Mouse (Mus musculus) neural tube, embryonic 12.5 days (tissue): Measurements from ENCODE around the gene Krt27. TPM values are rescaled to one million over a fixed set of nuclear protein-coding genes. Genes with fewer than 3 reads are reported as not detected.

Source experiments
- ATAC-seq: fragments of 200-750 bp; cut with Nextera tagmentation; 2 replicates; pipeline ENCODE4 v1.8.0; 2017; ENCODE audit warnings: low read depth, mild to moderate bottlenecking, moderate TSS enrichment, moderate library complexity; ENCODE audit not compliant: low FRiP score
- H3K27ac ChIP-seq: fragments of 300-500 bp; sonication (generic); 2 replicates; pipeline ENCODE4 v1.5.1; 2016
- H3K27me3 ChIP-seq: fragments of 300-500 bp; sonication (generic); replicated peaks from 2 replicates; pipeline ENCODE4 v1.6.1; 2016; ENCODE audit warnings: mild to moderate bottlenecking
- H3K36me3 ChIP-seq: fragments of 300-500 bp; sonication (generic); 2 replicates; pipeline ENCODE4 v1.6.1; 2016; ENCODE audit warnings: mild to moderate bottlenecking
- H3K4me1 ChIP-seq: fragments of 300-500 bp; sonication (generic); 2 replicates; pipeline ENCODE4 v1.6.1; 2016
- H3K4me2 ChIP-seq: fragments of 300-500 bp; sonication (generic); replicated peaks from 2 replicates; pipeline ENCODE4 v1.6.1; 2016; ENCODE audit warnings: mild to moderate bottlenecking
- H3K4me3 ChIP-seq: fragments of 300-500 bp; sonication (generic); 2 replicates; pipeline ENCODE4 v1.5.1; 2016
- H3K9ac ChIP-seq: fragments of 300-500 bp; sonication (generic); 2 replicates; pipeline ENCODE4 v1.6.1; 2016; ENCODE audit warnings: mild to moderate bottlenecking
- H3K9me3 ChIP-seq: fragments of 300-500 bp; sonication (generic); 2 replicates; pipeline ENCODE4 v1.6.1; 2016; ENCODE audit warnings: mild to moderate bottlenecking
- WGBS: fragments of 180-500 bp; shearing (Covaris S2); methylation state at CpG from one replicate; pipeline ENCODE4 v1.1.7; 2016; 5-methylcytosine and 5-hydroxymethylcytosine counted together
- polyA plus RNA-seq: library from polyadenylated mRNA; unstranded; fragments of >200 nt; fragmentation: Nextera tagmentation; extraction: Ambion mirVana; gene quantifications from 2 replicates; pipeline ENCODE4 v1.2.1, GENCODE M21; 2016

Krt27 gene
- polyA plus RNA-seq, 1 experiment from 2014 or later = not detected

GRCm38 (mm10) chr11:99319127-99319526, 31.8 kb downstream of the Krt27 start:
- H3K27ac ChIP-seq = no peak overlapping the region
- ATAC-seq = no peak
- 82% methylated on average over 9 of the region's 9 CpGs for WGBS

GRCm38 (mm10) chr11:99316543-99316942, 34.4 kb downstream of the Krt27 start:
- Histone ChIP-seq H3K27me3 (no peaks in the 10 kb centered on the region), H3K9me3 (no peaks in the 10 kb centered on the region), H3K9ac (no peak overlapping the region), H3K4me2 (no peak overlapping the region), H3K27ac (no peak overlapping the region), H3K4me3 (no peak overlapping the region), H3K4me1 (no peaks in the 10 kb centered on the region), H3K36me3 (no peaks in the 10 kb centered on the region)
- ATAC-seq = no peak
- WGBS = 55% methylated on average over 8 of the region's 8 CpGs

More at GRCm38 (mm10) chr11:99319127-99319526, 31.8 kb downstream of the Krt27 start:
- Histone ChIP-seq H3K9me3 (no peaks in the 10 kb centered on the region), H3K4me3 (no peak overlapping the region), H3K4me1 (no peaks in the 10 kb centered on the region), H3K4me2 (no peak overlapping the region), H3K36me3 (no peaks in the 10 kb centered on the region), H3K9ac (no peak overlapping the region), H3K27me3 (no peaks in the 10 kb centered on the region)

- Histone ChIP-seq H3K27me3 (no peaks in the 10 kb centered on the region), H3K4me3 (no peak overlapping the region), H3K27ac (no peak overlapping the region), H3K9me3 (no peaks in the 10 kb centered on the region), H3K36me3 (no peaks in the 10 kb centered on the region), H3K4me1 (no peaks in the 10 kb centered on the region), H3K4me2 (no peak overlapping the region), H3K9ac (no peak overlapping the region)
- WGBS = 87% methylated on average over 2 of the region's 2 CpGs
- ATAC-seq = no peak
Measured at GRCm38 (mm10) chr11:99314594-99314993, 36.3 kb downstream of the Krt27 start.

GRCm38 (mm10) chr11:99310882-99311281, 40.0 kb downstream of the Krt27 start:
- H3K9me3 ChIP-seq = no peaks in the 10 kb centered on the region
- H3K4me2 ChIP-seq = no peak overlapping the region
- H3K27me3 ChIP-seq = no peaks in the 10 kb centered on the region
- no peaks in the 10 kb centered on the region for H3K4me1 ChIP-seq
- no peak overlapping the region for H3K27ac ChIP-seq
- 96% methylated on average over 1 of the region's 1 CpGs for WGBS
- H3K36me3 ChIP-seq = no peaks in the 10 kb centered on the region
- H3K9ac ChIP-seq = no peak overlapping the region
- no peak overlapping the region for H3K4me3 ChIP-seq
- ATAC-seq = no peak

GRCm38 (mm10) chr11:99307579-99307978, 43.3 kb downstream of the Krt27 start:
- Histone ChIP-seq H3K27ac (no peak overlapping the region), H3K4me1 (no peaks in the 10 kb centered on the region), H3K4me3 (no peak overlapping the region), H3K36me3 (no peaks in the 10 kb centered on the region), H3K4me2 (no peak overlapping the region), H3K9me3 (no peaks in the 10 kb centered on the region), H3K9ac (no peak overlapping the region), H3K27me3 (no peaks in the 10 kb centered on the region)
- WGBS = 22% methylated on average over 2 of the region's 2 CpGs
- no peak for ATAC-seq

Other genes starting within 250 kb of the Krt27 start
- gene Ccr7, start 196.0 kb downstream of the Krt27 start, polyA plus RNA-seq = 0.19 and 0.23 TPM in 2 replicates
- gene Smarce1, start 120.1 kb downstream of the Krt27 start, polyA plus RNA-seq = 339 and 348 TPM in 2 replicates
- gene Krt222, start 107.0 kb downstream of the Krt27 start, polyA plus RNA-seq = 1.5 and 2.0 TPM in 2 replicates
- 0.18 and 0.47 TPM in 2 replicates for gene Krt24, start 65.8 kb downstream of the Krt27 start, polyA plus RNA-seq
- 0.13 TPM in 1 of 2 replicates, not detected in the other for gene Krt25, start 28.2 kb downstream of the Krt27 start, polyA plus RNA-seq
- gene Krt26, start 13.1 kb downstream of the Krt27 start, polyA plus RNA-seq = 0.23 TPM in 1 of 2 replicates, not detected in the other
- 0.30 and 0.40 TPM in 2 replicates for gene Krt28, start 23.8 kb upstream of the Krt27 start, polyA plus RNA-seq
- 32.2 and 36.1 TPM in 2 replicates for gene Krt10, start 38.3 kb upstream of the Krt27 start, polyA plus RNA-seq
- gene Krt12, start 71.2 kb upstream of the Krt27 start, polyA plus RNA-seq = not detected in 2 replicates
- gene Krt20, start 87.0 kb upstream of the Krt27 start, polyA plus RNA-seq = 0.20 and 0.38 TPM in 2 replicates
- not detected in 2 replicates for gene Krt23, start 142.0 kb upstream of the Krt27 start, polyA plus RNA-seq
- gene Krt39, start 170.2 kb upstream of the Krt27 start, polyA plus RNA-seq = not detected in 2 replicates
- not detected in 2 replicates for gene Krt40, start 192.1 kb upstream of the Krt27 start, polyA plus RNA-seq
- not detected in 2 replicates for gene Krtap3-3, start 199.8 kb upstream of the Krt27 start, polyA plus RNA-seq
- gene Krtap3-2, start 205.7 kb upstream of the Krt27 start, polyA plus RNA-seq = not detected in 2 replicates
- not detected in 2 replicates for gene Gm11939, start 208.4 kb upstream of the Krt27 start, polyA plus RNA-seq
- gene Krtap3-1, start 215.5 kb upstream of the Krt27 start, polyA plus RNA-seq = not detected in 2 replicates
- gene Krtap1-5, start 229.9 kb upstream of the Krt27 start, polyA plus RNA-seq = not detected in 2 replicates
- not detected in 2 replicates for gene Krtap1-4, start 232.6 kb upstream of the Krt27 start, polyA plus RNA-seq
- not detected in 2 replicates for gene Krtap1-3, start 240.2 kb upstream of the Krt27 start, polyA plus RNA-seq
- gene Krtap9-3, start 247.0 kb upstream of the Krt27 start, polyA plus RNA-seq = not detected in 2 replicates